Mouse (Mus musculus) hindbrain, postnatal 0 days (tissue): ENCODE results near the gene Ddx31. TPM values are rescaled to one million over a fixed set of nuclear protein-coding genes. Genes with fewer than 3 reads are reported as not detected.

Experiments used
- ATAC-seq: fragments of 200-750 bp; cut with Nextera tagmentation; 2 replicates; pipeline ENCODE4 v1.8.0; 2017; ENCODE audit warnings: mild to moderate bottlenecking, moderate TSS enrichment, moderate library complexity
- DNase-seq: peaks from one replicate; pipeline ENCODE4 v3.0.0-alpha.2; 2015; ENCODE audit warnings: low spot score
- H3K27ac ChIP-seq: fragments of 300-500 bp; sonication (generic); 2 replicates; pipeline ENCODE4 v1.5.1; 2014; ENCODE audit warnings: mild to moderate bottlenecking
- H3K27me3 ChIP-seq: fragments of 300-500 bp; sonication (generic); 2 replicates; pipeline ENCODE4 v1.6.1; 2014; ENCODE audit warnings: low read length, mixed read lengths; ENCODE audit not compliant: insufficient read depth
- H3K36me3 ChIP-seq: fragments of 300-500 bp; sonication (generic); 2 replicates; pipeline ENCODE4 v1.6.1; 2014; ENCODE audit warnings: low read length, mixed read lengths; ENCODE audit not compliant: insufficient read depth
- H3K4me1 ChIP-seq: fragments of 300-500 bp; sonication (generic); 2 replicates; pipeline ENCODE4 v1.6.1; 2014; ENCODE audit warnings: antibody characterized with exemption, low read length, mixed read lengths; ENCODE audit not compliant: insufficient read depth
- H3K4me2 ChIP-seq: fragments of 300-500 bp; sonication (generic); 2 replicates; pipeline ENCODE4 v1.6.1; 2014; ENCODE audit warnings: low read depth, mild to moderate bottlenecking, low read length, moderate library complexity, mixed read lengths
- H3K4me3 ChIP-seq: fragments of 300-500 bp; sonication (generic); 2 replicates; pipeline ENCODE4 v1.5.1; 2014; ENCODE audit warnings: low read length
- H3K9ac ChIP-seq: fragments of 300-500 bp; sonication (generic); replicated peaks from 2 replicates; pipeline ENCODE4 v1.6.1; 2014; ENCODE audit warnings: mild to moderate bottlenecking, low read length, moderate library complexity, mixed read lengths
- H3K9me3 ChIP-seq: fragments of 300-500 bp; sonication (generic); 2 replicates; pipeline ENCODE4 v1.6.1; 2016; ENCODE audit warnings: low read length, mixed read lengths
- CTCF ChIP-seq: IDR thresholded peaks from 2 replicates; pipeline ENCODE4 v1.5.1; 2016; ENCODE audit warnings: antibody characterized with exemption, control low read depth, low read depth
- WGBS: fragments of 180-500 bp; shearing (Covaris S2); extraction: QIAGEN DNeasy Blood & Tissue Kit; methylation state at CpG from one replicate; pipeline ENCODE4 v1.1.7; 2014; 5-methylcytosine and 5-hydroxymethylcytosine counted together
- polyA plus RNA-seq: library from polyadenylated mRNA; unstranded; fragments of >200 nt; fragmentation: Nextera tagmentation; extraction: Ambion mirVana; gene quantifications from 2 replicates; pipeline ENCODE4 v1.2.1, GENCODE M21; 2015
- total RNA-seq: library from RNA; depleted of rRNA; stranded (reverse); fragments of >200 nt; gene quantifications from 2 replicates; pipeline ENCODE4 v1.2.3, GENCODE M21; 2014

Gene Ddx31
- total and polyA plus RNA-seq, 2 experiments from 2014 or later, result 10.2 to 17.4 TPM

DNA sequence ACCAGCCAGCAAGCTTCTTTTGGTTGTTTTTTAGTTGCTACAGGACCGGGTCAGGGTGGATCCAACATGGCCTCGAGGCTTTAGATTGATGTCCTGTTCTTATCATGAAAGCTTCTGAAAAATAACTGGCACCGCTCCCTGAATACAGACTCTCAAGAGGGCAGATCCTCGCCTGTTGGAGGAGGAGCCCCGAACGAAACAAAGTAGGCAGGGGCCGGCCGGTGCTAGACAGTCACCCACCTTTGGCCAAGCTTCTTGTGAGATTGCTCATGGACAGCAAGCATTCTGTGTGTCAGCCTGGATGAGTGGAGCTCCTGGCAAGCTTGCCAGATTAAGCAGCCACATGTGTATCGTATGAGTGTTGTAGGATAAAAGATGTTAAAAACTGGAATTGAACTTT lies 64.6 kb downstream of the Ddx31 start:
- no peak for TF ChIP-seq CTCF
- H3K4me1 ChIP-seq, result 0 out of 2 replicates have a peak, but pooled peaks cover 7% of the 10 kb centered on the region
- H3K9me3 ChIP-seq, result no peaks in the 10 kb centered on the region
- H3K4me2 ChIP-seq, result no peak overlapping the region
- ATAC-seq, result no peak
- WGBS, result 54% methylated on average over 9 of the region's 9 CpGs
- H3K27me3 ChIP-seq, result peaks cover 15% of the 10 kb centered on the region; the same call in 1 of the 2 replicates
- H3K27ac ChIP-seq, result no peak overlapping the region
- no peak for DNase-seq
- H3K9ac ChIP-seq, result no peak overlapping the region
- peaks cover 4% of the 10 kb centered on the region; the same call in 1 of the 2 replicates for H3K36me3 ChIP-seq
- no peak overlapping the region for H3K4me3 ChIP-seq

DNA sequence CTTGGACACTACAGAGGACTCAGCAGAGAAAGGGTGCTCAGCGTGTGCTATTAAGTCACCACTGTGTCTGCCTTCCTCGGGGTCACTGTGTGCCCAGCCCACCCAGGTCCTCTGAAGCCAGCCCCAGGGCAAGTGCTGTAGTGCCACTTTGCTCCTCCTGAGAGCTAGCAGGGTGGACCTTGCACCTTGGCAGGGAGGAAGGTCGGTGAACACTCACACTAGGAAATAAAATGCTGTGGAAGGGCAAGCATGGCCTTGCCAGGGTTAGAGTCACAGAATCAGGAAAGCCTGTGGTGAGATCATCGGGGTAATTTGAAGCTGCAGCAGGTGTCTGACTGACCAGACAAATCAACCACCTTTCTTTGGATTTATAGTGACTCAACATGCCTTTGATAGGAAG lies 65.4 kb downstream of the Ddx31 start:
- no peak for ATAC-seq
- Histone ChIP-seq H3K27me3 (peaks cover 23% of the 10 kb centered on the region; the same call in 1 of the 2 replicates), H3K27ac (no peak overlapping the region), H3K9me3 (no peaks in the 10 kb centered on the region), H3K4me2 (no peak overlapping the region), H3K4me3 (no peak overlapping the region), H3K36me3 (peaks cover 4% of the 10 kb centered on the region; the same call in 1 of the 2 replicates), H3K4me1 (0 out of 2 replicates have a peak, but pooled peaks cover 7% of the 10 kb centered on the region), H3K9ac (no peak overlapping the region)
- 29% methylated on average over 4 of the region's 4 CpGs for WGBS
- TF ChIP-seq CTCF, result no peak
- DNase-seq, result no peak

DNA sequence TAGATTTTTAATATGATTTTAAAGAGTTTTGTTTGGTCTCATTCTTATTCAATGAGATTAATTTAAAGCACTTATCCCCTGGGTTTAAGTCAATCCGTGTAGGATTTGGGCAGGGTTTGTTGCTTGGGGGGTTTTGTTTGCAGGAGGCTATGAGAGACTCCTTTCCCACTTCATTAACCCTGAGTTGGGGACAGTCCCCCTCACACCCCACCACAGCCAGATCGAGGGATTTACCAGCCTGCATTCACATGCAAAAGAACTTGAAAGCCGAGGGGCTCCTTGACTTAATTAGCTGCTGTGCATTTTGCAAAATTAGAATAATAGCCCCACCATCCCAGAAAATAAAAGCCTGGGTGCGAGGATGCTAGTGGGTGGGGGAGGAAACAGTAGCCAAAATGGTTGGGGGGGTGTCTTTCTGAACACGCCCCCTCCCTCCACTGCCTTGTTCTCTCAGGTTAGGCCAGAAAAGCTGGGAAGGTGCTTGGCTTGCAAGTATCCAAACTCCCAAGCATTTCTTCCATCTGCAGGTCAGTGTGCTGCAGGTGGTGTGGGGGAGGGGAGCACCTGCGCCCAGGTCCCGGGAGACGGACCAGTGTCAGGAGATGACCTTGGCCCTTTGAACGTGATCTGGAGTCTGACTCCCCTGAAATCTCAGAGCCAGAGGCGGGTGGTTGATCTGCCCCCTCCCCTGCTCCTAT lies 67.6 kb downstream of the Ddx31 start:
- peaks cover 34% of the 10 kb centered on the region for H3K27me3 ChIP-seq
- H3K9ac ChIP-seq, result 0 out of 2 replicates have a peak overlapping the region, but pooled peaks have one; percentile 56

DNA sequence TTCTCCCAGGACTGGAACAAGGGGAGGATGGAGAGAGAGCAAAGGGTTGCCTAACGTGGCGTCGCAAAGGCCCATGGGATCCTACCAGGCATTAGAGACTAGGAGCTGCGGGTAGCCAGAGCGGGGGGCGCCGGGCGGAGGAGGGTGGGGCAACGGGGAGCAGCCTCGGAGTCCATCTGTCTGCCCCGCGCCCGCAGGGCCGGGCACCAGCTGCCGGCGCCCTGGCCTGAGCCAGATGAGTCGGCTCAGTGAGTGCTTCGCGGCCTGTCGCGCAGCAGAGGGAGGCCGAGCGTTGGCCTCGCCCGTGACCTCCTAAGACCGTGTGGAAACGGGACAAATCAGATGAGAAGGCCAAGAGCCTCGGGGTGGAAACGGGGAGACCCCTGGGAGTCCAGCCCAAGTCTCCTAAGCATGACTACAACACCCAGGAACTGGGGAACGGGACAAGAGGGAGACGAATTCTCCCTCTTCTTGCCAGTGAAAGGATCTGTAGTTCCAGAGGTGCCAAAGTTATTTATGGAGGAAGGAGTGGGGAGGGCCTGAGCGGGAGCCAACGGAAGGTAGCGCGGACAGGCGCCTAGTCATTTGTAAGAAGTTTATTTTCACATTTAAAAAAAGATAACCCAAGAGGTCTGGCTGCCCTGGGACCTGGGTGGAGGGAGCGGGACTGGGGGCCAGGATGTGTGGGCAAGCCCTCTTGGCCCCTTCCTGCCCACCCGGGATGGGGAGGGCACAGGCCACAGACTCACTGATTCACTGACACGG lies 68.4 kb downstream of the Ddx31 start:
- no peak for TF ChIP-seq CTCF
- ATAC-seq (peak; percentile 38), DNase-seq (peak; percentile 56)
- Histone ChIP-seq H3K27me3 (peaks cover 37% of the 10 kb centered on the region), H3K4me3 (peak overlapping the region; percentile 44), H3K4me1 (0 out of 2 replicates have a peak, but pooled peaks cover 7% of the 10 kb centered on the region), H3K9me3 (no peaks in the 10 kb centered on the region), H3K36me3 (no peaks in the 10 kb centered on the region), H3K4me2 (peak overlapping the region; percentile 52), H3K27ac (peak overlapping the region; percentile 68), H3K9ac (peak overlapping the region; percentile 56; the same call in 1 of the 2 replicates)
- WGBS, result 2% methylated on average over 38 of the region's 39 CpGs

More for the DNA sequence above, 67.6 kb downstream of the Ddx31 start:
- Histone ChIP-seq H3K4me1 (0 out of 2 replicates have a peak, but pooled peaks cover 7% of the 10 kb centered on the region), H3K36me3 (peaks cover under 1% of the 10 kb centered on the region; the same call in 1 of the 2 replicates), H3K27ac (no peak overlapping the region), H3K4me2 (peak overlapping the region; percentile 52; the same call in 1 of the 2 replicates), H3K4me3 (no peak overlapping the region), H3K9me3 (no peaks in the 10 kb centered on the region)
- 8% methylated on average over 10 of the region's 10 CpGs for WGBS
- DNase-seq (no peak), ATAC-seq (no peak)
- no peak for TF ChIP-seq CTCF

DNA sequence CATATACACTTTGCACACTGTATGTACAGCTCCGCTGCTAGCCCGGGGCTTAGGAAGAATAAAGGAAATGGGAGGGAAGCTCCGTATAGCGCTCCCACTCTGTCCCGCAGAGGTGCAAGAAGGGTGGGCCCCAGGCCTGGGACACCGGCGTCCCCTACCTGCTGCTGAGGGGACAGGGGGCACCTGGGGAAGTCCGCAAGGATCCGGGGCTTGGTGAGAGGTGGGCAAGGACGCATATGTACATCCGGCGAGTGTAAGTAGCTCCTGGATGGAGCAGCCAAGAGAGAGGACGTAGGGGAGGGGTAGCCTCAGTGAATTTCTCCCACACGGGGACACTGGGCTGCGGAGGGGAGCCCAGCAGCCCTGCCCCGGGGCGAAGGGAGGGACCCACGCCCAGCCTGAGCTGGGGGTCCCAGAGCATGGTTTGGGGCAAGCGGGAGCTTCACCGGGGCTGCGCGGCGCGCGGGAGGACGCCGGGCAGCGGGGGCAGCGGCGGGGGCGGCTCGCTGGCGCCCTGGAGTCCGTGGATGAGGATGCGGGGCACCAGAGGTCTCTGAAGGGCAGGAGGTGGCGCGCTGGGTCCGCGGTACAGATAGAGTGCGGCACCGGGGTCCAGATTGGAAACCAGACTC lies 69.1 kb downstream of the Ddx31 start:
- no peaks in the 10 kb centered on the region for H3K9me3 ChIP-seq
- H3K4me3 ChIP-seq, result peak overlapping the region; percentile 44
- ATAC-seq, result peak; percentile 30; the same call in 1 of the 2 replicates
- peak overlapping the region; percentile 68 for H3K27ac ChIP-seq
- H3K36me3 ChIP-seq, result no peaks in the 10 kb centered on the region
- no peak for TF ChIP-seq CTCF
- H3K9ac ChIP-seq, result peak overlapping the region; percentile 56
- 2% methylated on average over 36 of the region's 41 CpGs for WGBS
- no peak for DNase-seq
- H3K4me1 ChIP-seq, result 0 out of 2 replicates have a peak, but pooled peaks cover 7% of the 10 kb centered on the region
- H3K4me2 ChIP-seq, result peak overlapping the region; percentile 52
- peaks cover 37% of the 10 kb centered on the region for H3K27me3 ChIP-seq
